ENCODE assay signal across 9 mouse cellular contexts in genomic region chr5:143369611-143370255, GRCm38 (mm10). TPM values are rescaled to one million over a fixed set of nuclear protein-coding genes. Genes with fewer than 3 reads are reported as not detected.
DNase-seq lines count a peak whose midpoint lies in the region; ATAC-seq and TF ChIP-seq lines count a peak whose summit lies in the region.
"Had no signal": no experiment of that assay in that cellular context is flagged by ENCODE, and none has a peak within 500 bp of the region (broad histone marks: within the 10 kb centered on the region; RNA-seq: fewer than 3 reads in every experiment).

No protein-coding gene starts in this region.

- no peak; the same call in 1 of the 2 replicates for ATAC-seq in liver, embryonic 11.5 days (replicated peaks; ENCODE audit: low FRiP score)
- ATAC-seq in hindbrain, embryonic 13.5 days (ENCODE audit: low FRiP score): no peak
- ATAC-seq in midbrain, postnatal 0 days (ENCODE audit: low FRiP score): no peak

- no peaks in the 10 kb centered on the region; the same call in 1 of the 2 replicates for H3K4me1 ChIP-seq in liver, embryonic 11.5 days (replicated peaks; ENCODE audit: control insufficient read depth, insufficient read depth, low read length)
- H3K4me1 ChIP-seq in hindbrain, embryonic 13.5 days (replicated peaks): peaks cover 27% of the 10 kb centered on the region
- peaks cover 3% of the 10 kb centered on the region; the same call in 1 of the 2 replicates for H3K4me1 ChIP-seq in midbrain, postnatal 0 days (ENCODE audit: insufficient read depth, low read length)

- 0 out of 2 replicates have a peak overlapping the region, but pooled peaks have one; percentile 13 for H3K4me3 ChIP-seq in liver, embryonic 11.5 days (ENCODE audit: low read depth, low read length)
- H3K4me3 ChIP-seq in hindbrain, embryonic 13.5 days: peak overlapping the region; percentile 35
- H3K4me3 ChIP-seq in midbrain, postnatal 0 days (ENCODE audit: low read depth, low read length): peak overlapping the region; percentile 28

- WGBS in liver, embryonic 11.5 days: 3% methylated on average over 36 of the region's 36 CpGs
- under 1% methylated on average over 32 of the region's 36 CpGs for WGBS in hindbrain, embryonic 13.5 days
- 2% methylated on average over 27 of the region's 36 CpGs for WGBS in midbrain, postnatal 0 days

- H3K36me3 ChIP-seq in liver, embryonic 11.5 days (ENCODE audit: control insufficient read depth, insufficient read depth, low read length): no peaks in the 10 kb centered on the region
- H3K36me3 ChIP-seq in hindbrain, embryonic 13.5 days: no peaks in the 10 kb centered on the region
- H3K36me3 ChIP-seq in midbrain, postnatal 0 days (ENCODE audit: insufficient read depth, low read length): no peaks in the 10 kb centered on the region

- H3K9me3 ChIP-seq in liver, embryonic 11.5 days (ENCODE audit: control insufficient read depth, low read length): no peaks in the 10 kb centered on the region
- H3K9me3 ChIP-seq in hindbrain, embryonic 13.5 days: no peaks in the 10 kb centered on the region
- H3K9me3 ChIP-seq in midbrain, postnatal 0 days (ENCODE audit: low read length): no peaks in the 10 kb centered on the region

- peak overlapping the region; percentile 47 for H3K4me2 ChIP-seq in liver, embryonic 11.5 days
- H3K4me2 ChIP-seq in hindbrain, embryonic 13.5 days: peak overlapping the region; percentile 57
- peak overlapping the region; percentile 55 for H3K4me2 ChIP-seq in midbrain, postnatal 0 days (ENCODE audit: low read depth, low read length, poor library complexity, severe bottlenecking)

- TF ChIP-seq CTCF in midbrain, postnatal 0 days (IDR thresholded peaks at IDR 0.05): no peak

- H3K27me3 ChIP-seq in liver, embryonic 11.5 days (replicated peaks; ENCODE audit: control insufficient read depth, insufficient read depth, low read length): peaks cover 89% of the 10 kb centered on the region
- H3K27me3 ChIP-seq in hindbrain, embryonic 13.5 days: peaks cover 91% of the 10 kb centered on the region
- peaks cover 67% of the 10 kb centered on the region for H3K27me3 ChIP-seq in midbrain, postnatal 0 days (ENCODE audit: insufficient read depth, low read length)

- no peak overlapping the region for H3K9ac ChIP-seq in liver, embryonic 11.5 days (ENCODE audit: low read depth, low read length)
- H3K9ac ChIP-seq in hindbrain, embryonic 13.5 days: peak overlapping the region; percentile 56
- H3K9ac ChIP-seq in midbrain, postnatal 0 days (replicated peaks; ENCODE audit: low read length, poor library complexity, severe bottlenecking): no peak overlapping the region
- H3K9ac ChIP-seq: liver, embryonic 14.5 days had no signal

- DNase-seq in adrenal gland, postnatal 14 days: peak; percentile 29
- DNase-seq in adrenal gland, postnatal 25 days: no peak
- no peak for DNase-seq in liver, embryonic 11.5 days (ENCODE audit: low spot score)
- DNase-seq in liver: no peak
- no peak for DNase-seq in midbrain, postnatal 0 days (ENCODE audit: low spot score)
- no peak for DNase-seq in spleen, postnatal 4 days (ENCODE audit: low spot score in 2 of 2)
- no peak for DNase-seq in lung, adult 18-20 months

- H3K27ac ChIP-seq in liver, embryonic 11.5 days (ENCODE audit: low read depth, low read length): no peak overlapping the region
- H3K27ac ChIP-seq in hindbrain, embryonic 13.5 days: no peak overlapping the region
- H3K27ac ChIP-seq in midbrain, postnatal 0 days (ENCODE audit: low read depth, low read length): no peak overlapping the region
- H3K27ac ChIP-seq: liver, embryonic 14.5 days had no signal

RNA-seq across cellular contexts. Expression of gene Grid2ip, which starts 12.6 kb away (rescaled TPM):
- total RNA-seq in adrenal gland, postnatal 14 days (2021): 0.41 and 0.68 TPM in 2 replicates
- 0.73 and 0.95 TPM in 2 replicates for total RNA-seq in adrenal gland, postnatal 25 days (2021)
- 0.12 and 0.31 TPM in 2 replicates for polyA plus RNA-seq in liver, embryonic 11.5 days (2014; fragmentation: Nextera tagmentation; extraction: Ambion mirVana)
- 0.45 and 0.47 TPM in 2 replicates for polyA plus RNA-seq in hindbrain, embryonic 13.5 days (2015; fragmentation: Nextera tagmentation; extraction: Ambion mirVana)
- total RNA-seq in midbrain, postnatal 0 days (2014; rRNA removed): 2.3 and 2.8 TPM in 2 replicates
- polyA plus RNA-seq in midbrain, postnatal 0 days (2015; fragmentation: Nextera tagmentation; extraction: Ambion mirVana): 0.33 and 0.60 TPM in 2 replicates

RNA-seq across cellular contexts. Expression of gene Kdelr2, which starts 33.9 kb away (rescaled TPM):
- total RNA-seq in adrenal gland, postnatal 14 days (2021): 101 and 108 TPM in 2 replicates
- 91.4 and 91.9 TPM in 2 replicates for total RNA-seq in adrenal gland, postnatal 25 days (2021)
- polyA plus RNA-seq in liver, embryonic 11.5 days (2014; fragmentation: Nextera tagmentation; extraction: Ambion mirVana): 233 and 236 TPM in 2 replicates
- 150 TPM in 2 replicates for polyA plus RNA-seq in hindbrain, embryonic 13.5 days (2015; fragmentation: Nextera tagmentation; extraction: Ambion mirVana)
- 82.4 and 97.3 TPM in 2 replicates for total RNA-seq in midbrain, postnatal 0 days (2014; rRNA removed)
- polyA plus RNA-seq in midbrain, postnatal 0 days (2015; fragmentation: Nextera tagmentation; extraction: Ambion mirVana): 128 and 138 TPM in 2 replicates

RNA-seq across cellular contexts. Expression of gene Zdhhc4, which starts 40.7 kb away (rescaled TPM):
- 52.0 and 52.5 TPM in 2 replicates for total RNA-seq in adrenal gland, postnatal 14 days (2021)
- 58.7 and 66.5 TPM in 2 replicates for total RNA-seq in adrenal gland, postnatal 25 days (2021)
- 58.8 and 63.3 TPM in 2 replicates for polyA plus RNA-seq in liver, embryonic 11.5 days (2014; fragmentation: Nextera tagmentation; extraction: Ambion mirVana)
- polyA plus RNA-seq in hindbrain, embryonic 13.5 days (2015; fragmentation: Nextera tagmentation; extraction: Ambion mirVana): 75.4 and 82.7 TPM in 2 replicates
- 70.8 and 93.0 TPM in 2 replicates for total RNA-seq in midbrain, postnatal 0 days (2014; rRNA removed)
- polyA plus RNA-seq in midbrain, postnatal 0 days (2015; fragmentation: Nextera tagmentation; extraction: Ambion mirVana): 94.5 and 96.9 TPM in 2 replicates

RNA-seq across cellular contexts. Expression of gene E130309D02Rik, which starts 54.6 kb away (rescaled TPM):
- total RNA-seq in adrenal gland, postnatal 14 days (2021): 24.5 and 26.4 TPM in 2 replicates
- 36.5 and 39.8 TPM in 2 replicates for total RNA-seq in adrenal gland, postnatal 25 days (2021)
- 57.2 and 57.5 TPM in 2 replicates for polyA plus RNA-seq in liver, embryonic 11.5 days (2014; fragmentation: Nextera tagmentation; extraction: Ambion mirVana)
- 34.8 and 36.2 TPM in 2 replicates for polyA plus RNA-seq in hindbrain, embryonic 13.5 days (2015; fragmentation: Nextera tagmentation; extraction: Ambion mirVana)
- 28.9 and 34.0 TPM in 2 replicates for total RNA-seq in midbrain, postnatal 0 days (2014; rRNA removed)
- 18.3 and 19.6 TPM in 2 replicates for polyA plus RNA-seq in midbrain, postnatal 0 days (2015; fragmentation: Nextera tagmentation; extraction: Ambion mirVana)
